Comparison of ENCODE assay signal across 8 mouse cellular contexts in genomic region chr11:118326991-118327971, GRCm38 (mm10). TPM values are rescaled to one million over a fixed set of nuclear protein-coding genes. Genes with fewer than 3 reads are reported as not detected.
DNase-seq lines count a peak whose midpoint lies in the region; ATAC-seq and TF ChIP-seq lines count a peak whose summit lies in the region.

No protein-coding gene starts in this region.

- 81% methylated on average over 24 of the region's 24 CpGs for WGBS in forebrain, embryonic 12.5 days
- whole genome bisulfite sequencing in heart, embryonic 12.5 days: 63% methylated on average over 24 of the region's 24 CpGs
- WGBS in lung, embryonic 14.5 days: 60% methylated on average over 24 of the region's 24 CpGs

- peak overlapping the region; percentile 42; the same call in 1 of the 2 replicates for H3K27ac ChIP-seq in forebrain, embryonic 12.5 days
- H3K27ac ChIP-seq in heart, embryonic 12.5 days (ENCODE audit: poor library complexity, severe bottlenecking): peak overlapping the region; percentile 66
- H3K27ac ChIP-seq in lung, embryonic 14.5 days (ENCODE audit: low read depth): peak overlapping the region; percentile 65

- H3K27me3 ChIP-seq in forebrain, embryonic 12.5 days: no peaks in the 10 kb centered on the region
- H3K27me3 ChIP-seq in heart, embryonic 12.5 days (replicated peaks): no peaks in the 10 kb centered on the region
- H3K27me3 ChIP-seq in lung, embryonic 14.5 days (ENCODE audit: insufficient read depth, low read length): no peaks in the 10 kb centered on the region

- H3K9ac ChIP-seq in forebrain, embryonic 12.5 days: no peak overlapping the region
- peak overlapping the region; percentile 24; the same call in 1 of the 2 replicates for H3K9ac ChIP-seq in heart, embryonic 12.5 days
- 0 out of 2 replicates have a peak overlapping the region, but pooled peaks have one; percentile 11 for H3K9ac ChIP-seq in lung, embryonic 14.5 days

- peak; percentile 11; the same call in 1 of the 2 replicates for ATAC-seq in forebrain, embryonic 12.5 days (ENCODE audit: low FRiP score)
- ATAC-seq in heart, embryonic 12.5 days (ENCODE audit: insufficient number of reproducible peaks, low FRiP score): no peak
- ATAC-seq in lung, embryonic 14.5 days (ENCODE audit: insufficient read depth): peak; percentile 28; the same call in 1 of the 2 replicates

- H3K9me3 ChIP-seq in forebrain, embryonic 12.5 days: no peaks in the 10 kb centered on the region
- H3K9me3 ChIP-seq in heart, embryonic 12.5 days (replicated peaks): no peaks in the 10 kb centered on the region
- H3K9me3 ChIP-seq in lung, embryonic 14.5 days (ENCODE audit: low read depth, low read length): no peaks in the 10 kb centered on the region

- H3K4me3 ChIP-seq in forebrain, embryonic 12.5 days (replicated peaks): no peak overlapping the region
- H3K4me3 ChIP-seq in heart, embryonic 12.5 days: no peak overlapping the region
- no peak overlapping the region for H3K4me3 ChIP-seq in lung, embryonic 14.5 days (ENCODE audit: low read depth, low read length)

- no peak overlapping the region for H3K4me2 ChIP-seq in forebrain, embryonic 12.5 days
- peak overlapping the region; percentile 21; the same call in 1 of the 2 replicates for H3K4me2 ChIP-seq in heart, embryonic 12.5 days
- H3K4me2 ChIP-seq in lung, embryonic 14.5 days: no peak overlapping the region

- no peak for TF ChIP-seq CTCF in brain, embryonic 14.5 days (IDR thresholded peaks at IDR 0.05; ENCODE audit: borderline replicate concordance, extremely low read depth, insufficient read depth, insufficient read length)
- no peak for TF ChIP-seq CTCF in lung, embryonic 14.5 days (IDR thresholded peaks at IDR 0.05; ENCODE audit: low read depth)

- no peak for TF ChIP-seq POLR2A in brain, embryonic 14.5 days (IDR thresholded peaks at IDR 0.05; ENCODE audit: borderline replicate concordance, extremely low read depth, insufficient read depth, insufficient read length, poor library complexity, severe bottlenecking)

- DNase-seq in ES-CJ7 (ENCODE audit: low read depth, low spot score): peak; percentile 49
- peak; percentile 93 for DNase-seq in brain, embryonic 14.5 days (ENCODE audit: low read depth)
- peak; percentile 40 to 67 for DNase-seq in kidney, postnatal 4 days
- DNase-seq in lung, embryonic 14.5 days: peak; percentile 51
- DNase-seq in right cerebral cortex, postnatal 36 days (ENCODE audit: low spot score in 2 of 2): peak; percentile 86 to 87
- DNase-seq in T-cell, adult 2 months (ENCODE audit: low spot score): no peak

- H3K4me1 ChIP-seq in forebrain, embryonic 12.5 days: peaks cover 8% of the 10 kb centered on the region; the same call in 1 of the 2 replicates
- H3K4me1 ChIP-seq in heart, embryonic 12.5 days (replicated peaks): peaks cover 32% of the 10 kb centered on the region
- H3K4me1 ChIP-seq in lung, embryonic 14.5 days (ENCODE audit: insufficient read depth): 0 out of 2 replicates have a peak, but pooled peaks cover 2% of the 10 kb centered on the region

- peaks cover 15% of the 10 kb centered on the region for H3K36me3 ChIP-seq in forebrain, embryonic 12.5 days (replicated peaks)
- peaks cover 14% of the 10 kb centered on the region; the same call in 1 of the 2 replicates for H3K36me3 ChIP-seq in heart, embryonic 12.5 days
- 0 out of 2 replicates have a peak, but pooled peaks cover 9% of the 10 kb centered on the region for H3K36me3 ChIP-seq in lung, embryonic 14.5 days (ENCODE audit: insufficient read depth)

RNA-seq across cellular contexts. Expression of gene Cep295nl, which starts 15.0 kb away (rescaled TPM):
- 0.10 and 0.45 TPM in 2 replicates for polyA plus RNA-seq in brain, embryonic 14.5 days (2012; rRNA removed)
- polyA plus RNA-seq in forebrain, embryonic 12.5 days (2016; fragmentation: Nextera tagmentation; extraction: Ambion mirVana): 0.32 and 0.41 TPM in 2 replicates
- 0.23 and 0.24 TPM in 2 replicates for polyA plus RNA-seq in heart, embryonic 12.5 days (2016; fragmentation: Nextera tagmentation; extraction: Ambion mirVana)
- polyA plus RNA-seq in lung, embryonic 14.5 days (2014; fragmentation: Nextera tagmentation; extraction: Ambion mirVana): 0.57 and 0.62 TPM in 2 replicates

RNA-seq across cellular contexts. Expression of gene Timp2, which starts 28.3 kb away (rescaled TPM):
- 77.6 and 95.4 TPM in 2 replicates for polyA plus RNA-seq in brain, embryonic 14.5 days (2012; rRNA removed)
- polyA plus RNA-seq in forebrain, embryonic 12.5 days (2016; fragmentation: Nextera tagmentation; extraction: Ambion mirVana): 47.0 and 48.0 TPM in 2 replicates
- 68.9 and 72.1 TPM in 2 replicates for polyA plus RNA-seq in heart, embryonic 12.5 days (2016; fragmentation: Nextera tagmentation; extraction: Ambion mirVana)
- polyA plus RNA-seq in lung, embryonic 14.5 days (2014; fragmentation: Nextera tagmentation; extraction: Ambion mirVana): 87.3 and 90.4 TPM in 2 replicates

RNA-seq across cellular contexts. Expression of gene Usp36, which starts 37.2 kb away (rescaled TPM):
- 20.0 and 23.4 TPM in 2 replicates for polyA plus RNA-seq in brain, embryonic 14.5 days (2012; rRNA removed)
- 17.1 and 19.6 TPM in 2 replicates for polyA plus RNA-seq in forebrain, embryonic 12.5 days (2016; fragmentation: Nextera tagmentation; extraction: Ambion mirVana)
- polyA plus RNA-seq in heart, embryonic 12.5 days (2016; fragmentation: Nextera tagmentation; extraction: Ambion mirVana): 14.8 and 16.2 TPM in 2 replicates
- polyA plus RNA-seq in lung, embryonic 14.5 days (2014; fragmentation: Nextera tagmentation; extraction: Ambion mirVana): 18.7 and 19.9 TPM in 2 replicates
